Mouse (Mus musculus): Measurements from ENCODE around the gene Adam12.

DNA sequence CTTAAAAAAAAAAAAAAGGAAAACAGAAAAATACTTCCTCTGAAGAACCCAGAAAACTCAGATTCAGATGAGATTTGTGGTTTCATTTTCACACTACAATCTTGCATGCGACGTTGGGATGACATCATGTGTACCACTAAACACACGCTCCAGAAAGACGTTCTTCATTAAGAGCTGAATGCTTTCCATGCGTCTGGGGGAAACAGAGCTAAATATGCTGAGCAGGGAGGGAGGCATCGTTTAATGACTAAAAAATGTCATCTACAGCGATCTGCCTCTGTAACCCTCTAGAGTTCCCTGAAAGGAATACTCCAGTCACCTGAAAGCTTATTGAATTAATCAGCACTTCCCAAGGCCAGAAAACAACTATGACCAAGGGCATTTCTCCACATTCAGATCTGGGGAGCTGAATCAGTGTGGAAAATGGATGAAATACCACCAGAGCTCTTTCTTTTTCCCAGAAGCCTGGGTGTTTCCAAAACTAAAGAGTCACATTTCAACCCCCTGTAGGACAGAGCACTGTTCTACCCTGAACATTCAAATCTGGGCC, 203.6 kb downstream of the Adam12 start:
- TF ChIP-seq CTCF (IDR thresholded peaks at IDR 0.05; ENCODE audit: low read depth) (no peak), EP300 (IDR thresholded peaks at IDR 0.05; ENCODE audit: low read depth) (no peak)
